Mouse (Mus musculus): ENCODE measurements at regions not wholly inside any gene's neighbourhood (a gene's known extent, or its start where the extent isn't known, plus 50 kb on each side); places are given as distances from the start of the nearest gene placed in this dataset.

- no peak for TF ChIP-seq CTCF (IDR thresholded peaks at IDR 0.05; ENCODE audit: low read depth, low read length)
- TF ChIP-seq POLR2AphosphoS5 (IDR thresholded peaks at IDR 0.05; ENCODE audit: insufficient replicate concordance, low read depth, low read length): no peak
- TF ChIP-seq TAL1 (conservative IDR thresholded peaks at IDR 0.05; ENCODE audit: low read depth, low read length): no peak
- TF ChIP-seq GATA1 (IDR thresholded peaks at IDR 0.05; ENCODE audit: borderline replicate concordance, low read length): no peak
- no peak for TF ChIP-seq GATA2 (IDR thresholded peaks at IDR 0.05; ENCODE audit: borderline replicate concordance, low read depth, low read length)
Observed at GRCm38 (mm10) chr10:99459823-99460361, 196.9 kb downstream of the Dusp6 start.
